Mouse (Mus musculus) heart, adult 2 months (tissue): ENCODE measurements around the gene Phactr1.

Experiments used
- CTCF ChIP-seq: fragments of 200-600 bp; IDR thresholded peaks from 2 replicates; pipeline ENCODE4 v1.8.1; 2022; ENCODE audit warnings: antibody characterized with exemption, mild to moderate bottlenecking, moderate library complexity
- EP300 ChIP-seq: fragments of 200-500 bp; IDR thresholded peaks from 2 replicates; pipeline ENCODE4 v1.6.1; 2011; ENCODE audit warnings: low read depth, low read length, control low read depth; ENCODE audit not compliant: insufficient read depth
- POLR2A ChIP-seq: fragments of 200-500 bp; IDR thresholded peaks from 2 replicates; pipeline ENCODE4 v1.6.1; 2011; ENCODE audit warnings: mild to moderate bottlenecking, low read depth, low read length, control low read depth; ENCODE audit not compliant: insufficient read depth

DNA sequence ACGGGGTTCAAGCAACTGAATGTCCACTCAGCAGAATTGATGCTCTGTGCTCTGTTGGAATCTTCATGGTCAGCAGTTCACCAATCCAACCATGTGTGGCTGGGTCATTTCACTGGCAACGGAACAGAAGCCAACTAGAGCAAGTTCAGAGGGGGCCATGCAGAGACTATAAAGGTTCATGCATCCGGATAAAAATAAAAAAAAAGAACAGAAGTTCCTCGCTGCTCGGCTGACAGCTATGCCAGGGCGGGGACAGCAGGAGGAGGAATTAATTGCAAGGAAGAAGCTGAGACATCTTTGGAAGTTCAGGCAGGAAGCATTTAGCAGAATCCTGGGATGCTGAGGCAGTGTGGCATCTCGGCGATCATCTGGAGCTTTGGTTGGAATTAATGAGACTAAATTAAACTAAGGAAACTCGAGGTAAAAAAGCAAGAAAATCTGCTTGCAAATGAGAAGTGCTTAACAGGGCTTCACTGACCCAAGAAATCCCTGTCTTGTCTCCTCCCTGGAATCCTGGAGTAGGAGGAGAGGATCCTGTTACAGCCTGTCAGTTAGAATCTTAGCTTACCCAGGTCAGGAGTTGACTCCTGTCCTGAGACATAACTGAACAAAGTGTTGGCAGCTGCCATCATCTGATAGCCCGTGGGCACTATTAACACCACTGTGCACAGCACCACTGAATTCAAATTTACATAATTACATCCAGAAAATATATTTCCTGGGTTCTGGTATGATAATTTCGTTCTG, 77.4 kb downstream of the Phactr1 start:
- no peak for TF ChIP-seq CTCF
- no peak for TF ChIP-seq POLR2A
- no peak for TF ChIP-seq EP300
